Mouse (Mus musculus) layer of hippocampus, adult 8-10 months (tissue): Measurements from ENCODE around the gene Gm3298. TPM values are rescaled to one million over a fixed set of nuclear protein-coding genes. Genes with fewer than 3 reads are reported as not detected.
"Not testable (repeated sequence)": the region's sequence is repeated elsewhere in the genome, so short reads cannot be mapped to it uniquely, and the experiment has no call there.

Experiments used
- DNase-seq, 2 experiments: peaks; one replicate each; pipeline ENCODE4 v3.0.0; 2022; ENCODE audit warnings: low spot score in 2 of 2
- total RNA-seq, 4 experiments: library from RNA; stranded (reverse); gene quantifications; 2 replicates each; pipeline ENCODE4 v1.2.4; 2022

Gm3298 gene
- total RNA-seq, result 1 to 10 TPM in 1 of 4 experiments, not detected in 3; 2.0 TPM

DNA sequence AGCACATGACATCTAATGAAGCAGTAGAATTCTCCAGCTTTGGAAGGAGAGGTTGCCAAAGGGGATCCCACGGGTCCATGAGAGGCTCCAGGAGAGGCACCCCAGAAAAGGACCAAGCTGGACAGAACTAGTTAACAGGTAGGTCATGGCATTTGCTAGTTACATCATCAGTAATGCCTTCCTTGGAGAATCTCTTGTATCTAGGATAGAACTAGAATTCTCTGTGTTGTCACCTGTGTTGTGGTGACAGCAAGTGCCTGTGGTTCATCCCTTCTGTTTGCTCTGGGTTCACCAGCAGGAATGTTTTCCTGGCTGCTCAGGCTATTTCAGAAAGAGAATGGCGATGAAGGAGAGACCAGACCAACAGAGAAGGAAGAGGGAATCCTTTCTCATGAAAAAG is at the start of gene Gm3298:
Gene Gm3298 (plus strand): TSS at position 301 of the 400 bp plus-strand sequence.
- DNase-seq, result not testable (repeated sequence)

- not testable (repeated sequence) for DNase-seq
Observed at GRCm38 (mm10) chr14:4983635-4984034, 32.1 kb upstream of the Gm3298 start, which contains the start of gene Gm8297. TSS of gene Gm8297 (plus strand) at chr14:4983935.

DNA sequence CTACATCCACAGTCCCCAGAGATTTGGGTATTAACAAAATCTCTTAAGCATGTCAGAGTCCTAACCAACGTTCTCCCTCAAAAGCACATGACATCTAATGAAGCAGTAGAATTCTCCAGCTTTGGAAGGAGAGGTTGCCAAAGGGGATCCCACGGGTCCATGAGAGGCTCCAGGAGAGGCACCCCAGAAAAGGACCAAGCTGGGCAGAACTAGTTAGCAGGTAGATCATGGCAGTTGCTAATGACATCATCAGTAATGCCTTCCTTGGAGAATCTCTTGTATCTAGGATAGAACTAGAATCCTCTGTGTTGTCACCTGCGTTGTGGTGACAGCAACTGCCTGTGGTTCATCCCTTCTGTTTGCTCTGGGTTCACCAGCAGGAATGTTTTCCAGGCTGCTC is 34.6 kb downstream of the Gm3298 start, which contains the start of gene 4930555G01Rik:
Gene 4930555G01Rik (plus strand): TSS at position 301 of the 400 bp plus-strand sequence.
- not testable (repeated sequence) for DNase-seq

Other genes with a start within 250 kb of the Gm3298 start
- not detected for gene Gm9602, start 239.6 kb upstream of the Gm3298 start, total RNA-seq
- gene Gm3269, start 177.8 kb upstream of the Gm3298 start, total RNA-seq, result not detected
- gene Gm3264, start 160.3 kb upstream of the Gm3298 start, total RNA-seq, result 10 to 100 TPM in 2 of 4 experiments, 1 to 10 TPM in 2; 4.4 to 16.1 (median 7.7) TPM
- not detected for gene Gm3278, start 123.5 kb upstream of the Gm3298 start, total RNA-seq
- gene Gm8297, start 32.0 kb upstream of the Gm3298 start, total RNA-seq, result not detected
- not detected for gene 4930555G01Rik, start 34.7 kb downstream of the Gm3298 start, total RNA-seq
- gene Gm8281, start 55.1 kb downstream of the Gm3298 start, total RNA-seq, result 1 to 10 TPM; 1.8 to 2.7 (median 2.3) TPM
- not detected for gene Gm8279, start 115.6 kb downstream of the Gm3298 start, total RNA-seq
- not detected for gene Gm3317, start 148.6 kb downstream of the Gm3298 start, total RNA-seq
- not detected for gene Gm8271, start 169.9 kb downstream of the Gm3298 start, total RNA-seq
- gene Gm3526, start 244.7 kb downstream of the Gm3298 start, total RNA-seq, result under 1 TPM in 1 of 4 experiments, not detected in 3; 0.49 TPM